Mouse (Mus musculus) heart, embryonic 15.5 days (tissue): ENCODE results near the gene Zfp810. TPM values are rescaled to one million over a fixed set of nuclear protein-coding genes. Genes with fewer than 3 reads are reported as not detected.

Experiments used
- polyA plus RNA-seq: library from polyadenylated mRNA; unstranded; fragments of >200 nt; fragmentation: Nextera tagmentation; extraction: Ambion mirVana; gene quantifications from 2 replicates; pipeline ENCODE4 v1.2.1, GENCODE M21; 2015

The Zfp810 gene
- polyA plus RNA-seq, 1 experiment from 2014 or later, result 10.8 TPM

Other genes starting within 250 kb of the Zfp810 start
- gene Gm49318, start 236.4 kb downstream of the Zfp810 start, polyA plus RNA-seq, result not detected in 2 replicates
- 8.5 and 11.3 TPM in 2 replicates for gene Zfp653, start 236.3 kb downstream of the Zfp810 start, polyA plus RNA-seq
- gene Ecsit, start 222.2 kb downstream of the Zfp810 start, polyA plus RNA-seq, result 55.0 and 62.4 TPM in 2 replicates
- 145 and 157 TPM in 2 replicates for gene Cnn1, start 208.4 kb downstream of the Zfp810 start, polyA plus RNA-seq
- gene Elof1, start 190.5 kb downstream of the Zfp810 start, polyA plus RNA-seq, result 96.9 and 115 TPM in 2 replicates
- 3.0 and 10.3 TPM in 2 replicates for gene Acp5, start 171.9 kb downstream of the Zfp810 start, polyA plus RNA-seq
- gene Pigyl, start 150.8 kb downstream of the Zfp810 start, polyA plus RNA-seq, result 48.6 and 49.2 TPM in 2 replicates
- gene Zfp872, start 119.6 kb downstream of the Zfp810 start, polyA plus RNA-seq, result 0.13 and 0.52 TPM in 2 replicates
- 17.8 and 22.1 TPM in 2 replicates for gene Zfp809, start 81.9 kb downstream of the Zfp810 start, polyA plus RNA-seq
- gene Zfp599, start 47.8 kb downstream of the Zfp810 start, polyA plus RNA-seq, result 3.5 and 4.3 TPM in 2 replicates
- 46.6 and 48.6 TPM in 2 replicates for gene Anln, start 81.5 kb upstream of the Zfp810 start, polyA plus RNA-seq
- gene 9530077C05Rik, start 103.9 kb upstream of the Zfp810 start, polyA plus RNA-seq, result 2.0 and 3.1 TPM in 2 replicates
- not detected in 2 replicates for gene Gm17545, start 146.6 kb upstream of the Zfp810 start, polyA plus RNA-seq
- 42.7 and 47.6 TPM in 2 replicates for gene Rp9, start 162.1 kb upstream of the Zfp810 start, polyA plus RNA-seq
- gene Bbs9, start 168.1 kb upstream of the Zfp810 start, polyA plus RNA-seq, result 7.6 and 9.2 TPM in 2 replicates